Comparison of ENCODE assay signal across 27 mouse cellular contexts in genomic region chr6:42376504-42377019, GRCm38 (mm10). TPM values are rescaled to one million over a fixed set of nuclear protein-coding genes. Genes with fewer than 3 reads are reported as not detected.
A peak's percentile ranks its signal among the peaks of the same experiment; 100 is the strongest.
DNase-seq lines count a peak whose midpoint lies in the region; ATAC-seq lines count a peak whose summit lies in the region.
"Had no signal": no experiment of that assay in that cellular context is flagged by ENCODE, and none has a peak within 500 bp of the region (broad histone marks: within the 10 kb centered on the region; RNA-seq: fewer than 3 reads in every experiment).

No protein-coding gene starts in this region.

- no peak overlapping the region for H3K9ac ChIP-seq in kidney, embryonic 15.5 days
- H3K9ac ChIP-seq: hindbrain, embryonic 13.5 days; lung, embryonic 14.5 days had no signal

- peaks cover 33% of the 10 kb centered on the region for H3K4me1 ChIP-seq in kidney, embryonic 15.5 days
- peaks cover 12% of the 10 kb centered on the region for H3K4me1 ChIP-seq in brown adipose tissue, adult 24 weeks (ENCODE audit: control insufficient read depth, insufficient read depth, insufficient read length, low read length)

- no peak overlapping the region for H3K4me3 ChIP-seq in kidney, embryonic 15.5 days (replicated peaks)
- no peak overlapping the region for H3K4me3 ChIP-seq in brown adipose tissue, adult 24 weeks (ENCODE audit: insufficient read depth, low read depth, low read length)
- H3K4me3 ChIP-seq: hindbrain, embryonic 13.5 days had no signal

- H3K27me3 ChIP-seq in kidney, embryonic 15.5 days: no peaks in the 10 kb centered on the region
- H3K27me3 ChIP-seq: Patski had no signal

- ATAC-seq in kidney, embryonic 15.5 days (replicated peaks; ENCODE audit: low FRiP score): no peak
- no peak for ATAC-seq in erythroblast, adult 5-6 weeks (replicated peaks; ENCODE audit: low FRiP score, poor library complexity, severe bottlenecking)
- ATAC-seq: forebrain, embryonic 14.5 days; intestine, embryonic 16.5 days; Patski had no signal

- H3K27ac ChIP-seq in kidney, embryonic 15.5 days: peak overlapping the region; percentile 59
- peak overlapping the region; percentile 77 for H3K27ac ChIP-seq in brown adipose tissue, adult 24 weeks (replicated peaks; ENCODE audit: low read depth, low read length)
- H3K27ac ChIP-seq: hindbrain, embryonic 13.5 days had no signal

- WGBS in kidney, embryonic 15.5 days: 58% methylated on average over 6 of the region's 6 CpGs

- no peaks in the 10 kb centered on the region for H3K9me3 ChIP-seq in kidney, embryonic 15.5 days (replicated peaks)
- H3K9me3 ChIP-seq: hindbrain, embryonic 13.5 days had no signal

- DNase-seq in heart, adult 11 months: peak; percentile 76
- DNase-seq in heart, postnatal 4 days: no peak
- DNase-seq in kidney, adult 11 months: no peak
- peak; percentile 43 for DNase-seq in CD4-positive helper T cell, adult 2 months (ENCODE audit: low read depth, low spot score)
- DNase-seq in adrenal gland, postnatal 36 days: no peak
- DNase-seq: cerebellum, postnatal 10 days; embryo, embryonic 11 days; kidney, postnatal 14 days; left cerebral cortex, postnatal 4 days; lung, embryonic 14.5 days; right cerebral cortex, adult 18-20 months had no signal

- no peak overlapping the region for H3K4me2 ChIP-seq in kidney, embryonic 15.5 days
- H3K4me2 ChIP-seq: hindbrain, embryonic 13.5 days; liver, embryonic 11.5 days; lung, embryonic 14.5 days; midbrain, embryonic 11.5 days had no signal

- no peaks in the 10 kb centered on the region for H3K36me3 ChIP-seq in kidney, embryonic 15.5 days
- H3K36me3 ChIP-seq: hindbrain, embryonic 13.5 days had no signal

RNA-seq across cellular contexts. Expression of gene Epha1, which starts 3.5 kb away (rescaled TPM):
- total RNA-seq in heart, postnatal 4 days (2021): under 1 TPM; 0.52 to 0.70 TPM
- polyA plus RNA-seq in kidney, embryonic 15.5 days (2015; fragmentation: Nextera tagmentation; extraction: Ambion mirVana): 7.5 and 8.5 TPM in 2 replicates
- not detected in 2 replicates for polyA plus RNA-seq in brown adipose tissue, adult 24 weeks (2012; ENCODE audit: insufficient read depth, insufficient read length, missing spikeins)
- not detected in 2 replicates for total RNA-seq in erythroblast, adult 5-6 weeks (2015; ENCODE audit: low replicate concordance)
- not detected in 2 replicates for total RNA-seq in erythroblast, adult 5-6 weeks (2017; ENCODE audit: low replicate concordance)
- total RNA-seq in adrenal gland, postnatal 36 days (2021): under 1 TPM; 0.46 to 0.49 TPM

RNA-seq across cellular contexts. Expression of gene Tas2r143, which starts 23.5 kb away (rescaled TPM):
- under 1 TPM in 1 of 2 experiments, not detected in 1; 0.41 TPM for total RNA-seq in heart, postnatal 4 days (2021)
- not detected in 2 replicates for polyA plus RNA-seq in kidney, embryonic 15.5 days (2015; fragmentation: Nextera tagmentation; extraction: Ambion mirVana)
- polyA plus RNA-seq in brown adipose tissue, adult 24 weeks (2012; ENCODE audit: insufficient read depth, insufficient read length, missing spikeins): not detected in 2 replicates
- not detected in 2 replicates for total RNA-seq in erythroblast, adult 5-6 weeks (2015; ENCODE audit: low replicate concordance)
- not detected in 2 replicates for total RNA-seq in erythroblast, adult 5-6 weeks (2017; ENCODE audit: low replicate concordance)
- total RNA-seq in adrenal gland, postnatal 36 days (2021): 1 to 10 TPM; 2.3 to 5.9 TPM
- total RNA-seq: gastrocnemius, adult 18-20 months; layer of hippocampus, adult 8-10 months; left cerebral cortex, adult 18-20 months; left cerebral cortex, postnatal 4 days had no signal
- polyA plus RNA-seq: forebrain, embryonic 14.5 days; hindbrain, embryonic 13.5 days; intestine, embryonic 16.5 days; liver, embryonic 11.5 days; lung, embryonic 14.5 days; midbrain, embryonic 11.5 days; neural tube, embryonic 14.5 days; Patski; stomach, embryonic 14.5 days; thymus, postnatal 0 days had no signal

RNA-seq across cellular contexts. Expression of gene Zyx, which starts 27.1 kb away (rescaled TPM):
- 100 to 1,000 TPM; 161 to 166 TPM for total RNA-seq in heart, postnatal 4 days (2021)
- 102 and 127 TPM in 2 replicates for polyA plus RNA-seq in kidney, embryonic 15.5 days (2015; fragmentation: Nextera tagmentation; extraction: Ambion mirVana)
- polyA plus RNA-seq in brown adipose tissue, adult 24 weeks (2012; ENCODE audit: insufficient read depth, insufficient read length, missing spikeins): 16.2 and 22.0 TPM in 2 replicates
- 74.0 and 87.0 TPM in 2 replicates for total RNA-seq in erythroblast, adult 5-6 weeks (2015; ENCODE audit: low replicate concordance)
- 7.7 and 14.1 TPM in 2 replicates for total RNA-seq in erythroblast, adult 5-6 weeks (2017; ENCODE audit: low replicate concordance)
- total RNA-seq in adrenal gland, postnatal 36 days (2021): 100 to 1,000 TPM; 107 to 144 TPM

RNA-seq across cellular contexts. Expression of gene Tas2r135, which starts 28.7 kb away (rescaled TPM):
- under 1 TPM; 0.24 to 0.25 TPM for total RNA-seq in heart, postnatal 4 days (2021)
- not detected in 2 replicates for polyA plus RNA-seq in kidney, embryonic 15.5 days (2015; fragmentation: Nextera tagmentation; extraction: Ambion mirVana)
- not detected in 2 replicates for polyA plus RNA-seq in brown adipose tissue, adult 24 weeks (2012; ENCODE audit: insufficient read depth, insufficient read length, missing spikeins)
- total RNA-seq in erythroblast, adult 5-6 weeks (2015; ENCODE audit: low replicate concordance): not detected in 2 replicates
- total RNA-seq in erythroblast, adult 5-6 weeks (2017; ENCODE audit: low replicate concordance): not detected in 2 replicates
- 1 to 10 TPM; 1.3 to 6.4 TPM for total RNA-seq in adrenal gland, postnatal 36 days (2021)
- total RNA-seq: gastrocnemius, adult 18-20 months; left cerebral cortex, adult 18-20 months had no signal
- polyA plus RNA-seq: forebrain, embryonic 14.5 days; gonadal fat pad, adult 2 months; hindbrain, embryonic 13.5 days; intestine, embryonic 16.5 days; liver, embryonic 11.5 days; lung, embryonic 14.5 days; midbrain, embryonic 11.5 days; neural tube, embryonic 14.5 days; Patski; stomach, embryonic 14.5 days; thymus, postnatal 0 days had no signal

RNA-seq across cellular contexts. Expression of gene Fam131b, which starts 52.1 kb away (rescaled TPM):
- 1 to 10 TPM; 1.6 to 1.7 TPM for total RNA-seq in heart, postnatal 4 days (2021)
- polyA plus RNA-seq in kidney, embryonic 15.5 days (2015; fragmentation: Nextera tagmentation; extraction: Ambion mirVana): 0.24 and 0.26 TPM in 2 replicates
- polyA plus RNA-seq in brown adipose tissue, adult 24 weeks (2012; ENCODE audit: insufficient read depth, insufficient read length, missing spikeins): not detected in 2 replicates
- not detected in 2 replicates for total RNA-seq in erythroblast, adult 5-6 weeks (2015; ENCODE audit: low replicate concordance)
- not detected in 2 replicates for total RNA-seq in erythroblast, adult 5-6 weeks (2017; ENCODE audit: low replicate concordance)
- under 1 TPM; 0.23 to 0.60 TPM for total RNA-seq in adrenal gland, postnatal 36 days (2021)

Comparison
In these comparisons a context has a peak if more than half of its experiments do, and no peak if none do; other contexts are left out.
1. DNase-seq: peak in heart, adult 11 months (single experiment) and CD4-positive helper T cell, adult 2 months (single experiment); none in heart, postnatal 4 days (single experiment), kidney, adult 11 months (single experiment) and adrenal gland, postnatal 36 days (0 of 2).